Mouse (Mus musculus): ENCODE measurements around the gene Kng2.
"Not testable (repeated sequence)": the region's sequence is repeated elsewhere in the genome, so short reads cannot be mapped to it uniquely, and the experiment has no call there.

Kng2 gene

GRCm38 (mm10) chr16:23028966-23029600 is at the start of gene Kng2:
Gene Kng2 (minus strand): TSS chr16:23029482.
- peak in 1 of 2 experiments; percentile 73 for DNase-seq

GRCm38 (mm10) chr16:23077516-23077915 is 48.2 kb upstream of the Kng2 start:
- DNase-seq, result not testable (repeated sequence)

GRCm38 (mm10) chr16:23060781-23061325 is 31.6 kb upstream of the Kng2 start:
- DNase-seq, result not testable (repeated sequence)

GRCm38 (mm10) chr16:23059630-23060029 is 30.3 kb upstream of the Kng2 start:
- DNase-seq, result not testable (repeated sequence)

GRCm38 (mm10) chr16:23057668-23058447 is 28.6 kb upstream of the Kng2 start, which contains the start of gene Kng1:
Gene Kng1 (plus strand): TSS chr16:23057865.
- DNase-seq, result peak in 1 of 2 experiments; percentile 40

GRCm38 (mm10) chr16:23046319-23046718 is 17.0 kb upstream of the Kng2 start:
- no peak for DNase-seq

GRCm38 (mm10) chr16:23040876-23041275 is 11.6 kb upstream of the Kng2 start:
- no peak for DNase-seq

- DNase-seq, result peak; percentile 52 to 68
Observed at GRCm38 (mm10) chr16:23039281-23039680, 10.0 kb upstream of the Kng2 start.

- DNase-seq, result peak; percentile 65 to 66
Observed at GRCm38 (mm10) chr16:23037744-23038143, 8.5 kb upstream of the Kng2 start.

GRCm38 (mm10) chr16:23033673-23034072 is 4.4 kb upstream of the Kng2 start:
- DNase-seq, result peak; percentile 61 to 82

- no peak for DNase-seq
Observed at GRCm38 (mm10) chr16:23030673-23031435, 1.6 kb upstream of the Kng2 start.

- peak in 1 of 2 experiments; percentile 51 for DNase-seq
Observed at GRCm38 (mm10) chr16:23027341-23027740, 1.9 kb downstream of the Kng2 start.

- no peak for DNase-seq
Observed at GRCm38 (mm10) chr16:23026582-23026981, 2.7 kb downstream of the Kng2 start.

- DNase-seq, result peak; percentile 45 to 74
Observed at GRCm38 (mm10) chr16:23025111-23025510, 4.2 kb downstream of the Kng2 start.

GRCm38 (mm10) chr16:23020571-23020970 is 8.7 kb downstream of the Kng2 start:
- DNase-seq, result not testable (repeated sequence)

- not testable (repeated sequence) for DNase-seq
Observed at GRCm38 (mm10) chr16:23014645-23015044, 14.6 kb downstream of the Kng2 start.

GRCm38 (mm10) chr16:23013786-23014185 is 15.5 kb downstream of the Kng2 start:
- not testable (repeated sequence) for DNase-seq

- not testable (repeated sequence) for DNase-seq
Observed at GRCm38 (mm10) chr16:22996951-22997350, 32.3 kb downstream of the Kng2 start.

- no peak for DNase-seq
Observed at GRCm38 (mm10) chr16:22967383-22968030, 61.8 kb downstream of the Kng2 start.

- DNase-seq, result no peak
Observed at GRCm38 (mm10) chr16:22963293-22963692, 66.0 kb downstream of the Kng2 start.

GRCm38 (mm10) chr16:22962256-22962655 is 67.0 kb downstream of the Kng2 start:
- DNase-seq, result no peak

- DNase-seq, result no peak
Observed at GRCm38 (mm10) chr16:22961073-22961472, 68.2 kb downstream of the Kng2 start.
